Mouse (Mus musculus): Measurements from ENCODE around the gene Srrd. TPM values are rescaled to one million over a fixed set of nuclear protein-coding genes. Genes with fewer than 3 reads are reported as not detected.
A peak's percentile ranks its signal among the peaks of the same experiment; 100 is the strongest.
"Not testable (repeated sequence)": the region's sequence is repeated elsewhere in the genome, so short reads cannot be mapped to it uniquely, and the experiment has no call there.

Srrd gene
- polyA plus RNA-seq, 1 experiment, result 31.2 TPM

DNA sequence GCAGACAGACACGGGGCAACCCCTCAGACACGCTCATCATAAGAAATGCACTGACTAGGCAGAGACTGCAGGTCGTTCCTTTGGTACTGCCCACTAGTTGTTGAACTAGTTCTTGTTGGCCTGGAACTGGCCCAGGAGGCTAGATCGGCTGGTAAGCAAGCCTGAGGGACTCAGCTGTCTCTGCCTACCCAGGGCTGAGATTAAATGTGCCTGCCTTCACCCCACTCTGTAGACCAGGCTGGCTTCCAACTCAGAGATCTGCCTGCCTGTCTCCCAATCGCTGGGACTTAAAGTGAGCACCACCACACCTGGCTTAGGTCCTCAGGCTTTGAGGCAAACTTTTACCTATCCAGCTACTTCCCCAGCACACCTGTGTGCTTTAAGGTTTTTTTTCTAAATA is 22.5 kb downstream of the Srrd start:
- no peak for DNase-seq
- Histone ChIP-seq H3K27ac (ENCODE audit: insufficient read depth, low read depth, low read length) (no peak overlapping the region), H3K4me3 (ENCODE audit: insufficient read depth, low read depth, low read length) (no peak overlapping the region), H3K27me3 (replicated peaks; ENCODE audit: control insufficient read depth, insufficient read depth, low read length) (no peaks in the 10 kb centered on the region), H3K36me3 (ENCODE audit: control insufficient read depth, insufficient read depth, low read length) (peaks cover 1% of the 10 kb centered on the region; the same call in 1 of the 2 replicates), H3K4me1 (ENCODE audit: control insufficient read depth, insufficient read depth, low read length) (peaks cover 3% of the 10 kb centered on the region; the same call in 1 of the 2 replicates)
- TF ChIP-seq CTCF (conservative IDR thresholded peaks at IDR 0.05; ENCODE audit: insufficient read depth, insufficient read length, low read depth, low read length) (no peak), POLR2A (IDR thresholded peaks at IDR 0.05; ENCODE audit: low read depth, low read length) (no peak)
- 74% methylated on average over 5 of the region's 5 CpGs for WGBS

DNA sequence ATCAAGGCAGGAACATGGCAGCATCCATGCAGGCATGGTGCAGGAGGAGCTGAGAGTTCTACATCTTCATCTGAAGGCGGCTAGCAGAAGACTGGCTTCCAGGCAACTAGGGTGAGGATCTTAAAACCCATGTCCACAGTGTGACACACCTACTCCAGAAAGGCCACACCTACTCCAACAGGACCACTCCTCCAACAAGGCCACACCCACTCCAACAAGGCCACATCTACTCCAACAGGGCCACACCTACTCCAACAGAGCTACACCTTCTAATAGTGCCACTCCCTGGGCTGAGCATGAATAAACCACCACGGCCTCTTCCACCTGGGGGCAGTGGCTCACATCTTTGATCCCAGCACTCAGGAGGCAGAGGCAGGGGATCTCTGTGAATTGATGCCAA is 23.5 kb downstream of the Srrd start:
- not testable (repeated sequence) for H3K36me3 ChIP-seq (ENCODE audit: control insufficient read depth, insufficient read depth, low read length); DNase-seq; H3K4me1 ChIP-seq (ENCODE audit: control insufficient read depth, insufficient read depth, low read length); H3K4me3 ChIP-seq (ENCODE audit: insufficient read depth, low read depth, low read length); H3K27ac ChIP-seq (ENCODE audit: insufficient read depth, low read depth, low read length); H3K27me3 ChIP-seq (replicated peaks; ENCODE audit: control insufficient read depth, insufficient read depth, low read length)
- WGBS, result 72% methylated on average over 2 of the region's 2 CpGs

GRCm38 (mm10) chr5:112317328-112317727 is 25.5 kb downstream of the Srrd start:
- Histone ChIP-seq H3K4me3 (ENCODE audit: insufficient read depth, low read depth, low read length) (no peak overlapping the region), H3K27me3 (replicated peaks; ENCODE audit: control insufficient read depth, insufficient read depth, low read length) (no peaks in the 10 kb centered on the region), H3K27ac (ENCODE audit: insufficient read depth, low read depth, low read length) (no peak overlapping the region), H3K4me1 (ENCODE audit: control insufficient read depth, insufficient read depth, low read length) (no peaks in the 10 kb centered on the region), H3K36me3 (ENCODE audit: control insufficient read depth, insufficient read depth, low read length) (peaks cover 2% of the 10 kb centered on the region; the same call in 1 of the 2 replicates)
- WGBS, result 58% methylated on average over 5 of the region's 5 CpGs
- no peak for TF ChIP-seq POLR2A (IDR thresholded peaks at IDR 0.05; ENCODE audit: low read depth, low read length)
- TF ChIP-seq CTCF (conservative IDR thresholded peaks at IDR 0.05; ENCODE audit: insufficient read depth, insufficient read length, low read depth, low read length), result no peak
- peak; percentile 67 for DNase-seq

DNA sequence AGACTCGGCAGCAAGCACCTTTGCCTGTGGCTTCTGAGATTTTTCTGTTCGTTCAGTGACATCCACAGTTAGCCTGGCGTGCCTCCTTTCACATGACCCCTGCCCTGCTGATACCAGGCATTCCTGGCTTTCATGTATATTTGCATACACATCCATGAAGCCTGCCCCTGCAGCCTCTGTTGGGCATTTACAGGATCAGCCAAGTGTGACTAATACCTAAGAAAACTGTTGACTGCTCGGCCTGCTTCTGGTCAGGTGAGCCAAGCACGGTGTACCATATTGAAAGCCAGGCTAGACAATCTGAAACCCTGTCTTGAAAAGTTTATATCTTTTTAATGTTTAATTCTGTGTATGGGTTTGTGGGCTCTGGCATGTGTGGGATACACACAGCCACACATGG is 26.4 kb downstream of the Srrd start:
- Histone ChIP-seq H3K36me3 (ENCODE audit: control insufficient read depth, insufficient read depth, low read length) (peaks cover 2% of the 10 kb centered on the region; the same call in 1 of the 2 replicates), H3K27me3 (replicated peaks; ENCODE audit: control insufficient read depth, insufficient read depth, low read length) (no peaks in the 10 kb centered on the region), H3K27ac (ENCODE audit: insufficient read depth, low read depth, low read length) (no peak overlapping the region; the same call in 1 of the 2 replicates), H3K4me3 (ENCODE audit: insufficient read depth, low read depth, low read length) (no peak overlapping the region), H3K4me1 (ENCODE audit: control insufficient read depth, insufficient read depth, low read length) (no peaks in the 10 kb centered on the region)
- DNase-seq, result peak; percentile 39
- WGBS, result 31% methylated on average over 5 of the region's 5 CpGs
- no peak for TF ChIP-seq POLR2A (IDR thresholded peaks at IDR 0.05; ENCODE audit: low read depth, low read length)
- no peak; the same call in 1 of the 2 replicates for TF ChIP-seq CTCF (conservative IDR thresholded peaks at IDR 0.05; ENCODE audit: insufficient read depth, insufficient read length, low read depth, low read length)

DNA sequence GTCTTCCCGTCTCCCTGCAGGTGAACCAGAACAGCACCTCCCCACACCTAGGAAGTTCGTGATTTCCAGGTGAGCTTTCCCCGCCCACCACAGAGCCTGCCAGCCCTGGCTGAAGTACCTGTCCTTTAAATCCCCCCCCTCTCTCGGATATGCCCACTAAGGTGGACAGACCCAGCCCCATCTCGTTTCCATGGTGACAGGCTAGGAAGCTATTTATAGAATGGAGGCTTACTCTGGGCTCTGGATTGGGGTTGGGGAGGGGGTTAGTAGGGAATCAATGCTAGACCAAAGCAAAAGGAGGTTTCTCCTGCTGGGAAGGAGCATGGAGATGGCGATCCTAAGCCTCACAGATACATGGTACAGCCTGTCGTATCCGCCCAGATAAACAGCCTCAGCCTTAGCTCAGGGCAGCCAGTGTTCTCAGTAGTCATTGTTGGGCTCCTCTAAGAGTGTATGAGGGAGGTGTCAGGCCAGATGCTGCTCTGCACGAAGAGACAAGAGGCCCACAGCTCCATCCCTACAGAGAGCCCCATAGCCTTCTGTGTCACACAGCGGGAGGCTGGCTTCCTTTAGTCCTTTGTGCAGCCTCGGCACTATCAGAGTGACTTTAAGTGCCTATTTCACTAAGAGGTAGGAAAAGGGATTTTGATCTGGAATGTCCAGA is 29.5 kb downstream of the Srrd start:
- H3K4me1 ChIP-seq (ENCODE audit: control insufficient read depth, insufficient read depth, low read length), result no peaks in the 10 kb centered on the region
- no peaks in the 10 kb centered on the region for H3K27me3 ChIP-seq (replicated peaks; ENCODE audit: control insufficient read depth, insufficient read depth, low read length)
- WGBS, result 87% methylated on average over 11 of the region's 11 CpGs
- TF ChIP-seq POLR2A (IDR thresholded peaks at IDR 0.05; ENCODE audit: low read depth, low read length) (no peak), CTCF (conservative IDR thresholded peaks at IDR 0.05; ENCODE audit: insufficient read depth, insufficient read length, low read depth, low read length) (no peak)
- DNase-seq, result no peak
- no peak overlapping the region for H3K27ac ChIP-seq (ENCODE audit: insufficient read depth, low read depth, low read length)
- H3K4me3 ChIP-seq (ENCODE audit: insufficient read depth, low read depth, low read length), result no peak overlapping the region
- peaks cover 2% of the 10 kb centered on the region; the same call in 1 of the 2 replicates for H3K36me3 ChIP-seq (ENCODE audit: control insufficient read depth, insufficient read depth, low read length)

DNA sequence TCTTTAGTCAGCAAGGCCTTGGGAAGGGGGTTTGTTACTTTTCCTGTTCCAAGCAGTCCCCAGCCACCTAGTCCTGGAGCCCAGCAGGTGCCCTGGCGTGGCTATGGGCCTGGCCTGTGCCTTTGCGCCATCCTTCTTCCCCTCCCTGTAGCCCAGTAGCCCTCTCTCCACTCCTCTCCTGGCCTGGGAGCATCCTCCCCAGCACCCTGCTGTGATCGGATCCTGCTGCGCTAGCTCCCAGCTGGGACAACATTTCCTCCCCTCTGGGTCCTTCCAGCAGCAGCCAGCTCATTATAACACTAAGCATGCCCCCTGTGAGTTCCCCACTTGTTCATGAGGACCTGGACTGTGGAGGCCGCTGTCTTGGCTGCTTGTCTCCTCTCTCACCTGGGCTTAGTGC is 37.0 kb downstream of the Srrd start:
- H3K27ac ChIP-seq (ENCODE audit: insufficient read depth, low read depth, low read length), result no peak overlapping the region
- no peak overlapping the region for H3K4me3 ChIP-seq (ENCODE audit: insufficient read depth, low read depth, low read length)
- no peak for TF ChIP-seq POLR2A (IDR thresholded peaks at IDR 0.05; ENCODE audit: low read depth, low read length)
- no peak for TF ChIP-seq CTCF (conservative IDR thresholded peaks at IDR 0.05; ENCODE audit: insufficient read depth, insufficient read length, low read depth, low read length)
- no peaks in the 10 kb centered on the region for H3K4me1 ChIP-seq (ENCODE audit: control insufficient read depth, insufficient read depth, low read length)
- no peaks in the 10 kb centered on the region for H3K27me3 ChIP-seq (replicated peaks; ENCODE audit: control insufficient read depth, insufficient read depth, low read length)
- 88% methylated on average over 5 of the region's 5 CpGs for WGBS
- DNase-seq, result no peak
- no peaks in the 10 kb centered on the region for H3K36me3 ChIP-seq (ENCODE audit: control insufficient read depth, insufficient read depth, low read length)

GRCm38 (mm10) chr5:112302310-112302709 is 40.5 kb downstream of the Srrd start:
- no peak overlapping the region for H3K27ac ChIP-seq (ENCODE audit: insufficient read depth, low read depth, low read length)
- WGBS, result 61% methylated on average over 5 of the region's 5 CpGs
- no peak overlapping the region for H3K4me3 ChIP-seq (ENCODE audit: insufficient read depth, low read depth, low read length)
- no peaks in the 10 kb centered on the region for H3K27me3 ChIP-seq (replicated peaks; ENCODE audit: control insufficient read depth, insufficient read depth, low read length)
- TF ChIP-seq CTCF (conservative IDR thresholded peaks at IDR 0.05; ENCODE audit: insufficient read depth, insufficient read length, low read depth, low read length) (no peak), POLR2A (IDR thresholded peaks at IDR 0.05; ENCODE audit: low read depth, low read length) (no peak)
- no peaks in the 10 kb centered on the region for H3K36me3 ChIP-seq (ENCODE audit: control insufficient read depth, insufficient read depth, low read length)
- DNase-seq, result no peak
- H3K4me1 ChIP-seq (ENCODE audit: control insufficient read depth, insufficient read depth, low read length), result peaks cover 6% of the 10 kb centered on the region

Measured in kidney, adult 2 months (tissue).